Mouse (Mus musculus) midbrain, embryonic 12.5 days (tissue): Measurements from ENCODE around the gene Dnaaf5. TPM values are rescaled to one million over a fixed set of nuclear protein-coding genes. Genes with fewer than 3 reads are reported as not detected.

Experiments used
- ATAC-seq: fragments of 200-750 bp; cut with Nextera tagmentation; 2 replicates; pipeline ENCODE4 v1.8.0; 2017; ENCODE audit warnings: low read depth, moderate TSS enrichment, moderate library complexity; ENCODE audit not compliant: low FRiP score
- H3K27ac ChIP-seq: fragments of 300-500 bp; sonication (generic); replicated peaks from 2 replicates; pipeline ENCODE4 v1.5.1; 2016; ENCODE audit warnings: mild to moderate bottlenecking
- H3K27me3 ChIP-seq: fragments of 300-500 bp; sonication (generic); 2 replicates; pipeline ENCODE4 v1.6.1; 2016; ENCODE audit warnings: mild to moderate bottlenecking
- H3K36me3 ChIP-seq: fragments of 300-500 bp; sonication (generic); 2 replicates; pipeline ENCODE4 v1.6.1; 2016
- H3K4me1 ChIP-seq: fragments of 300-500 bp; sonication (generic); 2 replicates; pipeline ENCODE4 v1.6.1; 2016
- H3K4me2 ChIP-seq: fragments of 300-500 bp; sonication (generic); replicated peaks from 2 replicates; pipeline ENCODE4 v1.6.1; 2016; ENCODE audit warnings: mild to moderate bottlenecking, moderate library complexity
- H3K4me3 ChIP-seq: fragments of 300-500 bp; sonication (generic); 2 replicates; pipeline ENCODE4 v1.5.1; 2016; ENCODE audit warnings: mild to moderate bottlenecking
- H3K9ac ChIP-seq: fragments of 300-500 bp; sonication (generic); replicated peaks from 2 replicates; pipeline ENCODE4 v1.6.1; 2016; ENCODE audit warnings: mild to moderate bottlenecking, moderate library complexity
- H3K9me3 ChIP-seq: fragments of 300-500 bp; sonication (generic); 2 replicates; pipeline ENCODE4 v1.6.1; 2016; ENCODE audit warnings: mild to moderate bottlenecking
- WGBS: fragments of 180-500 bp; shearing (Covaris S2); methylation state at CpG from one replicate; pipeline ENCODE4 v1.1.7; 2016; 5-methylcytosine and 5-hydroxymethylcytosine counted together
- polyA plus RNA-seq: library from polyadenylated mRNA; unstranded; fragments of >200 nt; fragmentation: Nextera tagmentation; extraction: Ambion mirVana; gene quantifications from 2 replicates; pipeline ENCODE4 v1.2.1, GENCODE M21; 2016

Dnaaf5 gene
- polyA plus RNA-seq, 1 experiment from 2014 or later: 6.7 TPM

GRCm38 (mm10) chr5:139216774-139217173, 66.8 kb downstream of the Dnaaf5 start:
- no peak for ATAC-seq
- H3K4me3 ChIP-seq: no peak overlapping the region
- H3K27ac ChIP-seq: no peak overlapping the region
- H3K36me3 ChIP-seq: peaks cover 54% of the 10 kb centered on the region
- 93% methylated on average over 3 of the region's 3 CpGs for WGBS
- H3K4me2 ChIP-seq: no peak overlapping the region
- no peak overlapping the region for H3K9ac ChIP-seq
- no peaks in the 10 kb centered on the region for H3K27me3 ChIP-seq
- no peaks in the 10 kb centered on the region for H3K9me3 ChIP-seq
- no peaks in the 10 kb centered on the region for H3K4me1 ChIP-seq

DNA sequence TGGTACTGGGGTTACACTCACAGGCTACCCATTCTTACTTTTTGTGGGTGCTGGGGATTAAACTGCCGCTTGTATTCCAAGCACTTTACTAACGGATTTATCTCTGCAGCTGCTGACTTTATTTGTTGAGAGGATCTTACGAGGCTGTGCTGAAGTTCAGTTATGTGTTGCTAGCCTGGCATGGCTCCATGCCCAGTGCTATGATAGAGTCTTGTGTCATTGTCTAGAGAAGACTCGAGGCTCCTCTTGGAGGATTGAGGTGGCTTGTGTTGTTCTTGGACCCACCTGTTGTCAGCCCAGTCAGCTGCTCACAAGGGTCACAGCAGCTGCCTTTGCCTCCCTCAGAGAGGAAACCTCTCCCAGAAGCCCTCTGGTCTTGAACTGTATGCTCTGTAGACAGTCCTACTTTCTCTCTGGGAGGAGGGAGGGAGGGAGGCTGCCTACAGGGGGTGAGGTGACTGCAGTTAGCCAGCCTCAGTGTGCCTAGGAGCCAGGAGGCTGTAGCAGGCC, 70.0 kb downstream of the Dnaaf5 start:
- no peak overlapping the region for H3K4me2 ChIP-seq
- no peak overlapping the region for H3K9ac ChIP-seq
- 87% methylated on average over 4 of the region's 4 CpGs for WGBS
- H3K4me1 ChIP-seq: no peaks in the 10 kb centered on the region
- no peak overlapping the region for H3K27ac ChIP-seq
- H3K36me3 ChIP-seq: peaks cover 72% of the 10 kb centered on the region
- no peaks in the 10 kb centered on the region for H3K9me3 ChIP-seq
- no peaks in the 10 kb centered on the region for H3K27me3 ChIP-seq
- no peak for ATAC-seq
- no peak overlapping the region for H3K4me3 ChIP-seq

DNA sequence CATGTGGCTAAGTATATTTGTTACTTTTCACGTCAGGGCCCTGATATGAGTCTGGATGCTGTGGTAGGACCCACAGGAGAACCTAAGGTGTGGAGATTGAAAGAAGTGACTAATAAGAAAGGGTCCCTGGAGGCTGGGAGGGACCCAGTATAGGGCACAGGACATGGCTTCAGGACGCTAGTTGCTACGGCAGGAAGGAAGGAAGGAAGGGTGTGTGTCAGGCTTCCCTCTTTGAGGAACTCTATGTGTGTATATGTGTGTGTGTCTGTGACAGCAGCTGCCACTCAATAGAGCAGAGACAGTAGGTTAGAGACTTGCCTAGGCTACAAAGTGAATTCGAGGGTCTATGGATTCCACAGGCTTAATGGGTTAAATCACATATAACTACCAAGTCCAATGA, 70.6 kb downstream of the Dnaaf5 start:
- H3K9me3 ChIP-seq: no peaks in the 10 kb centered on the region

DNA sequence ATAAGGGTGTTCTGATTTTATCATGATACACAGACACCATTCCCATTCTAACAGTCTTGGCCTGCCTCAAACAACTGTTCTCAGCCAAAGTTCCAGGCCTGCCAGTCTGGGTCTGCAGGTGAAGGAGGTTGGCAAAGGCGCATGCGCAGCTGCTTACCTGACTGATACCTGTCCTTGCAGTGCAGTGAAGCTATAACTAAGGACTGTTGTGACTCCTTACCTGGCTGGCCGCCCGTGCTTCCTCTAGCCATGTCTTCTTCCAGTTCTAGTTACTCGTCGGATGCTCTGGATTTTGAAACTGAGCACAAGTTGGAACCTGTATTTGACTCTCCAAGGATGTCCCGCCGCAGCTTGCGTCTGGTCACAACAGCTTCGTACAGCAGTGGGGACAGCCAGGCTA, 73.3 kb downstream of the Dnaaf5 start:
- Histone ChIP-seq H3K9me3 (no peaks in the 10 kb centered on the region), H3K4me3 (no peak overlapping the region), H3K36me3 (peaks cover 85% of the 10 kb centered on the region), H3K27me3 (no peaks in the 10 kb centered on the region), H3K4me2 (no peak overlapping the region), H3K27ac (no peak overlapping the region), H3K4me1 (no peaks in the 10 kb centered on the region), H3K9ac (no peak overlapping the region)
- no peak for ATAC-seq
- 96% methylated on average over 10 of the region's 10 CpGs for WGBS

More for the DNA sequence above, 70.6 kb downstream of the Dnaaf5 start:
- Histone ChIP-seq H3K27me3 (no peaks in the 10 kb centered on the region), H3K4me1 (no peaks in the 10 kb centered on the region), H3K27ac (no peak overlapping the region), H3K4me2 (no peak overlapping the region), H3K36me3 (peaks cover 72% of the 10 kb centered on the region), H3K4me3 (no peak overlapping the region), H3K9ac (no peak overlapping the region)
- 95% methylated on average over 4 of the region's 4 CpGs for WGBS
- ATAC-seq: no peak

- ATAC-seq: no peak
- no peaks in the 10 kb centered on the region for H3K27me3 ChIP-seq
- H3K4me2 ChIP-seq: no peak overlapping the region
- peaks cover 86% of the 10 kb centered on the region for H3K36me3 ChIP-seq
- H3K9me3 ChIP-seq: no peaks in the 10 kb centered on the region
- H3K9ac ChIP-seq: no peak overlapping the region
- no peaks in the 10 kb centered on the region for H3K4me1 ChIP-seq
- H3K4me3 ChIP-seq: no peak overlapping the region
- H3K27ac ChIP-seq: no peak overlapping the region
- 96% methylated on average over 4 of the region's 4 CpGs for WGBS
Measured at GRCm38 (mm10) chr5:139227236-139227635, 77.2 kb downstream of the Dnaaf5 start.

DNA sequence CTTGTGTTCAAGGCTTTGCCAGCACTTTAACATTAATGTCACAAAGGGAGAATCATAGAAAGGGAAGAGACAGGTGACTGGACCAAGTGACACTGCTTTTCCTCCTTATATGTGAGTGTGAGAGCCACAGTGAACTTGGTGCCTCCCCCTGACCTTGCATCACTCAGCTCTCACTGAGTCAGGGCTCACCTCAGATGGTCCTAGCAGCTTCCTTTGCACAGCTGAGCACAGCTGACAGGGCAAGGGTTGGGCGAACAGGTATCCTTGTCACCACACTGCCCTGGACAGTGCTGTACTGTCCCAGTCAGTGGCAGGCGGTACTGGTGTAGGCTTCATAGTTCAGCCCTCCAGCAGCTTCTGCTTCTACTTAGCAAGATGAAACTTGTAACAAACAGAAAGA, 77.6 kb downstream of the Dnaaf5 start:
- Histone ChIP-seq H3K9ac (no peak overlapping the region), H3K4me2 (no peak overlapping the region), H3K36me3 (peaks cover 84% of the 10 kb centered on the region), H3K4me3 (no peak overlapping the region), H3K27ac (no peak overlapping the region), H3K27me3 (no peaks in the 10 kb centered on the region), H3K4me1 (no peaks in the 10 kb centered on the region), H3K9me3 (no peaks in the 10 kb centered on the region)
- WGBS: 98% methylated on average over 2 of the region's 2 CpGs
- ATAC-seq: no peak

DNA sequence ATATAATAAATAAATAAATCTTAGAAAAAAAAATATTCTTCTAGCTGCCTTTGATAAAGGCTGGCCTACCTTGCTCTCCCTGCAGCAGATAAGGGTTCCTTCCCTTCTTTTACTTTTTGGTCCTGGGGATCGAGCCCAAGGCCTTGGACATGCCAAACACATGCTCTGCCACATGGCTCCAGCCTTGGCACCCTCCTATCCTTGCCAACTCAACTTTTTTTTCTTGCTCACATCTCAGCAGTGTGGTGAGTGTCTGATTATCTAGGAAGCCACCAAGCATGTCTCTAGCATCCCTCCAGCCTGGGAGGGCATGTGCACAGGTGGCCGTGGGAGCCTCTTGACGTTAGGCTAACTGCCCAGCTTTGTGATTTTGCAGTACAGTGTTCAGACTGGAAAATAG, 78.3 kb downstream of the Dnaaf5 start:
- 98% methylated on average over 3 of the region's 3 CpGs for WGBS
- ATAC-seq: no peak

GRCm38 (mm10) chr5:139229716-139230115, 79.7 kb downstream of the Dnaaf5 start:
- H3K4me2 ChIP-seq: no peak overlapping the region
- no peak overlapping the region for H3K27ac ChIP-seq
- 96% methylated on average over 3 of the region's 3 CpGs for WGBS
- H3K9ac ChIP-seq: no peak overlapping the region
- H3K4me1 ChIP-seq: no peaks in the 10 kb centered on the region
- H3K27me3 ChIP-seq: no peaks in the 10 kb centered on the region
- H3K9me3 ChIP-seq: no peaks in the 10 kb centered on the region
- no peak for ATAC-seq
- peaks cover 84% of the 10 kb centered on the region for H3K36me3 ChIP-seq
- no peak overlapping the region for H3K4me3 ChIP-seq

More for the DNA sequence above, 78.3 kb downstream of the Dnaaf5 start:
- H3K27ac ChIP-seq: no peak overlapping the region
- H3K4me2 ChIP-seq: no peak overlapping the region
- H3K9me3 ChIP-seq: no peaks in the 10 kb centered on the region
- H3K4me3 ChIP-seq: no peak overlapping the region
- peaks cover 84% of the 10 kb centered on the region for H3K36me3 ChIP-seq
- H3K27me3 ChIP-seq: no peaks in the 10 kb centered on the region
- H3K9ac ChIP-seq: no peak overlapping the region
- no peaks in the 10 kb centered on the region for H3K4me1 ChIP-seq

DNA sequence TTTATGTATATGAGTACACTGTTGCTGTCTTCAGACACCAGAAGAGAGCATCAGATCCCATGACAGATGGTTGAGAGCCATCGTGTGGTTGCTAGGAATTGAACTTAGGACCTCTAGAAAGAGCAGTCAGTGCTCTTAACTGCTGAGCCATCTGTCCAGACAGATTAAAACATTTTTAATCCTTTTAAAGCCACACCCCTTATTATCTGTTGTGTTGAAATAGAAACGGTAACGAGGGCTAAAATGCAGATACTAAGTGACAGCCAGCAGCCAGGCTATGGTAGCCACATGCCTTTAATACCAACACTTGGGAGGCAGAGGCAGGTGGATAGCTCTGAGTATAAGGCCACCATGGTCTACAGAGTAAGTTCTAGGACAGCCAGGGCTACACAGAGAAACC, 82.1 kb downstream of the Dnaaf5 start:
- H3K4me2 ChIP-seq: no peak overlapping the region
- WGBS: 75% methylated on average over 3 of the region's 3 CpGs
- H3K27ac ChIP-seq: no peak overlapping the region
- no peak overlapping the region for H3K9ac ChIP-seq
- no peak for ATAC-seq
- peaks cover 84% of the 10 kb centered on the region for H3K36me3 ChIP-seq
- H3K9me3 ChIP-seq: no peaks in the 10 kb centered on the region
- no peak overlapping the region for H3K4me3 ChIP-seq
- H3K27me3 ChIP-seq: no peaks in the 10 kb centered on the region
- no peaks in the 10 kb centered on the region for H3K4me1 ChIP-seq

GRCm38 (mm10) chr5:139234423-139234822, 84.4 kb downstream of the Dnaaf5 start:
- WGBS: 93% methylated on average over 4 of the region's 4 CpGs
- H3K36me3 ChIP-seq: peaks cover 86% of the 10 kb centered on the region
- H3K9me3 ChIP-seq: no peaks in the 10 kb centered on the region

More at GRCm38 (mm10) chr5:139234423-139234822, 84.4 kb downstream of the Dnaaf5 start:
- no peak overlapping the region for H3K27ac ChIP-seq
- H3K9ac ChIP-seq: no peak overlapping the region
- H3K4me1 ChIP-seq: no peaks in the 10 kb centered on the region
- no peak overlapping the region for H3K4me3 ChIP-seq
- H3K4me2 ChIP-seq: no peak overlapping the region
- no peak for ATAC-seq
- H3K27me3 ChIP-seq: no peaks in the 10 kb centered on the region

Other genes with a start within 250 kb of the Dnaaf5 start
- 4.9 and 5.3 TPM in 2 replicates for gene Pdgfa, start 152.9 kb upstream of the Dnaaf5 start, polyA plus RNA-seq
- gene Prkar1b, start 222 bp upstream of the Dnaaf5 start, polyA plus RNA-seq: 45.5 and 50.4 TPM in 2 replicates
- gene Sun1, start 50.4 kb downstream of the Dnaaf5 start, polyA plus RNA-seq: 48.1 and 53.1 TPM in 2 replicates
- 130 and 132 TPM in 2 replicates for gene Get4, start 102.1 kb downstream of the Dnaaf5 start, polyA plus RNA-seq
- gene Adap1, start 175.4 kb downstream of the Dnaaf5 start, polyA plus RNA-seq: 4.5 and 4.7 TPM in 2 replicates
- 121 and 125 TPM in 2 replicates for gene Cox19, start 201.2 kb downstream of the Dnaaf5 start, polyA plus RNA-seq
- 0.20 and 0.64 TPM in 2 replicates for gene Cyp2w1, start 202.4 kb downstream of the Dnaaf5 start, polyA plus RNA-seq
- gene Gpr146, start 227.5 kb downstream of the Dnaaf5 start, polyA plus RNA-seq: 1.8 and 2.6 TPM in 2 replicates